Mouse (Mus musculus): Measurements from ENCODE around the gene Nup107.
"Not testable (repeated sequence)": the region's sequence is repeated elsewhere in the genome, so short reads cannot be mapped to it uniquely, and the experiment has no call there.

Gene Nup107

GRCm38 (mm10) chr10:117715654-117716053 is 76.9 kb downstream of the Nup107 start:
- not testable (repeated sequence) for DNase-seq (ENCODE audit: low read depth)

GRCm38 (mm10) chr10:117714928-117715500 is 77.5 kb downstream of the Nup107 start:
- no peak for DNase-seq (ENCODE audit: low read depth)

- no peak for DNase-seq (ENCODE audit: low read depth)
Measured at GRCm38 (mm10) chr10:117714048-117714545, 78.4 kb downstream of the Nup107 start.

GRCm38 (mm10) chr10:117713466-117713865 is 79.0 kb downstream of the Nup107 start:
- DNase-seq (ENCODE audit: low read depth) = no peak

GRCm38 (mm10) chr10:117712871-117713270 is 79.6 kb downstream of the Nup107 start:
- no peak for DNase-seq (ENCODE audit: low read depth)

GRCm38 (mm10) chr10:117712191-117712754 is 80.2 kb downstream of the Nup107 start:
- DNase-seq (ENCODE audit: low read depth) = no peak

- no peak for DNase-seq (ENCODE audit: low read depth)
Measured at GRCm38 (mm10) chr10:117711408-117711807, 81.1 kb downstream of the Nup107 start.

GRCm38 (mm10) chr10:117710604-117711141 is 81.8 kb downstream of the Nup107 start, which contains the start of gene Mdm2:
Mdm2 (minus strand) TSS chr10:117710758.
- DNase-seq (ENCODE audit: low read depth) = peak; percentile 88

- no peak for DNase-seq (ENCODE audit: low read depth)
Measured at GRCm38 (mm10) chr10:117709930-117710603, 82.4 kb downstream of the Nup107 start.

GRCm38 (mm10) chr10:117709326-117709830 is 83.1 kb downstream of the Nup107 start:
- DNase-seq (ENCODE audit: low read depth) = no peak

- DNase-seq (ENCODE audit: low read depth) = no peak
Measured at GRCm38 (mm10) chr10:117708856-117709255, 83.6 kb downstream of the Nup107 start.

GRCm38 (mm10) chr10:117708376-117708775 is 84.1 kb downstream of the Nup107 start:
- DNase-seq (ENCODE audit: low read depth) = no peak

- DNase-seq (ENCODE audit: low read depth) = no peak
Measured at GRCm38 (mm10) chr10:117707114-117707838, 85.2 kb downstream of the Nup107 start.

- DNase-seq (ENCODE audit: low read depth) = no peak
Measured at GRCm38 (mm10) chr10:117706440-117706839, 86.1 kb downstream of the Nup107 start.

- DNase-seq (ENCODE audit: low read depth) = no peak
Measured at GRCm38 (mm10) chr10:117705806-117706205, 86.7 kb downstream of the Nup107 start.

GRCm38 (mm10) chr10:117704964-117705335 is 87.6 kb downstream of the Nup107 start:
- DNase-seq (ENCODE audit: low read depth) = no peak

- not testable (repeated sequence) for DNase-seq (ENCODE audit: low read depth)
Measured at GRCm38 (mm10) chr10:117704314-117704963, 88.1 kb downstream of the Nup107 start.

- DNase-seq (ENCODE audit: low read depth) = no peak
Measured at GRCm38 (mm10) chr10:117703506-117703905, 89.0 kb downstream of the Nup107 start.

GRCm38 (mm10) chr10:117702024-117702833 is 90.3 kb downstream of the Nup107 start:
- no peak for DNase-seq (ENCODE audit: low read depth)

- no peak for DNase-seq (ENCODE audit: low read depth)
Measured at GRCm38 (mm10) chr10:117701034-117701829, 91.3 kb downstream of the Nup107 start.
